Mouse (Mus musculus) olfactory bulb, adult 2 months (tissue): ENCODE data around the gene Zfp710.

Experiments
- CTCF ChIP-seq: fragments of 200-500 bp; IDR thresholded peaks from 2 replicates; pipeline ENCODE4 v1.5.1; 2012; ENCODE audit warnings: low read depth, mild to moderate bottlenecking, low read length, moderate library complexity; ENCODE audit not compliant: insufficient read depth
- POLR2A ChIP-seq: fragments of 200-500 bp; IDR thresholded peaks from 2 replicates; pipeline ENCODE4 v1.6.1; 2012; ENCODE audit warnings: mild to moderate bottlenecking, low read depth, low read length, moderate library complexity; ENCODE audit not compliant: insufficient read depth

DNA sequence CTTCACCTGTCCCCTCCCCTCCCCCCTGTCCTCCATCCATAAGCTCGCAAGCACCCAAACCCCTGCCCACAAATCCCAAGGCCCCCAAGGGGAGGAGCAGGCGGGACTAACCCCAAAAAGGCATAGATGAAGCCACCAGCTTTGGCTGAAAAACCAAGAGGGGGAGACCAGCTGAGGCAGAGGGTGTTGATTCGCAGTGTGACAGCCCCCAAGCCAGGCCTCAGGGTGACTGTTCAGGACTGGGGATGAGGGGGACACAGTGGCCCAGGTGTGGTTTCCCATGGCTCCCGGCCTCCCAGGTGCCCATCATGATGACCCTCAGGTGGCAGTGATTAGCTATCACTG lies 67.2 kb downstream of the Zfp710 start:
- no peak for TF ChIP-seq CTCF
- no peak for TF ChIP-seq POLR2A
